Mouse (Mus musculus) embryonic facial prominence, embryonic 13.5 days (tissue): ENCODE measurements around the gene Napsa. TPM values are rescaled to one million over a fixed set of nuclear protein-coding genes. Genes with fewer than 3 reads are reported as not detected.

ENCODE experiments used
- ATAC-seq: fragments of 200-750 bp; cut with Nextera tagmentation; 2 replicates; pipeline ENCODE4 v1.8.0; 2017; ENCODE audit warnings: low read depth; ENCODE audit not compliant: insufficient number of reproducible peaks, insufficient read depth, low FRiP score, low TSS enrichment
- H3K27ac ChIP-seq: fragments of 300-500 bp; sonication (generic); 2 replicates; pipeline ENCODE4 v1.5.1; 2015; ENCODE audit warnings: moderate library complexity, mild to moderate bottlenecking, inconsistent platforms
- H3K27me3 ChIP-seq: fragments of 300-500 bp; sonication (generic); 2 replicates; pipeline ENCODE4 v1.6.1; 2015; ENCODE audit warnings: mild to moderate bottlenecking, inconsistent platforms
- H3K36me3 ChIP-seq: fragments of 300-500 bp; sonication (generic); 2 replicates; pipeline ENCODE4 v1.6.1; 2015; ENCODE audit warnings: mild to moderate bottlenecking, inconsistent platforms
- H3K4me1 ChIP-seq: fragments of 300-500 bp; sonication (generic); 2 replicates; pipeline ENCODE4 v1.6.1; 2015; ENCODE audit warnings: inconsistent platforms
- H3K4me2 ChIP-seq: fragments of 300-500 bp; sonication (generic); 2 replicates; pipeline ENCODE4 v1.6.1; 2015; ENCODE audit warnings: moderate library complexity, mild to moderate bottlenecking, inconsistent platforms
- H3K4me3 ChIP-seq: fragments of 300-500 bp; sonication (generic); 2 replicates; pipeline ENCODE4 v1.5.1; 2015; ENCODE audit warnings: mild to moderate bottlenecking, inconsistent platforms
- H3K9ac ChIP-seq: fragments of 300-500 bp; sonication (generic); 2 replicates; pipeline ENCODE4 v1.6.1; 2015; ENCODE audit warnings: mild to moderate bottlenecking, inconsistent platforms
- H3K9me3 ChIP-seq: fragments of 300-500 bp; sonication (generic); 2 replicates; pipeline ENCODE4 v1.6.1; 2016; ENCODE audit warnings: inconsistent platforms
- WGBS: fragments of 180-500 bp; shearing (Covaris S2); methylation state at CpG from one replicate; pipeline ENCODE4 v1.1.7; 2015; ENCODE audit warnings: mixed read lengths; 5-methylcytosine and 5-hydroxymethylcytosine counted together
- microRNA-seq: library from miRNA; unstranded; fragments of <30 nt; microRNA quantifications from one replicate; pipeline ENCODE4, GENCODE M21; 2016
- polyA plus RNA-seq: library from polyadenylated mRNA; unstranded; fragments of >200 nt; fragmentation: Nextera tagmentation; extraction: Ambion mirVana; gene quantifications from 2 replicates; pipeline ENCODE4 v1.2.1, GENCODE M21; 2015

Gene Napsa
- polyA plus RNA-seq, 1 experiment from 2014 or later, result 1.8 TPM

- no peak for ATAC-seq
- H3K9ac ChIP-seq, result no peak overlapping the region
- peaks cover 33% of the 10 kb centered on the region for H3K27me3 ChIP-seq
- no peaks in the 10 kb centered on the region for H3K36me3 ChIP-seq
- H3K4me1 ChIP-seq, result no peaks in the 10 kb centered on the region
- H3K4me2 ChIP-seq, result no peak overlapping the region
- H3K4me3 ChIP-seq, result no peak overlapping the region
- WGBS, result 13% methylated on average over 15 of the region's 15 CpGs
- H3K27ac ChIP-seq, result no peak overlapping the region
- no peaks in the 10 kb centered on the region for H3K9me3 ChIP-seq
These were observed 61.2 kb downstream of the Napsa start for GRCm38 (mm10) chr7:44633407-44633806.

Small RNA genes within 50 kb of the gene (microRNA-seq; reads per million reads assigned to microRNA genes)
- gene Mir7053, result not detected

Other genes starting within 250 kb of the Napsa start
- 4.1 and 4.9 TPM in 2 replicates for gene Syt3, start 188.3 kb upstream of the Napsa start, polyA plus RNA-seq
- 0.19 and 1.4 TPM in 2 replicates for gene 1700008O03Rik, start 186.6 kb upstream of the Napsa start, polyA plus RNA-seq
- gene Lrrc4b, start 143.4 kb upstream of the Napsa start, polyA plus RNA-seq, result 1.5 and 1.6 TPM in 2 replicates
- 0.69 and 2.2 TPM in 2 replicates for gene Aspdh, start 107.0 kb upstream of the Napsa start, polyA plus RNA-seq
- 93.6 and 106 TPM in 2 replicates for gene Josd2, start 104.4 kb upstream of the Napsa start, polyA plus RNA-seq
- 126 and 129 TPM in 2 replicates for gene Emc10, start 75.9 kb upstream of the Napsa start, polyA plus RNA-seq
- gene Fam71e1, start 75.8 kb upstream of the Napsa start, polyA plus RNA-seq, result 19.9 and 22.4 TPM in 2 replicates
- gene Mybpc2, start 47.7 kb upstream of the Napsa start, polyA plus RNA-seq, result 0.13 and 0.14 TPM in 2 replicates
- 0.60 and 0.94 TPM in 2 replicates for gene Spib, start 40.3 kb upstream of the Napsa start, polyA plus RNA-seq
- gene Pold1, start 23.5 kb upstream of the Napsa start, polyA plus RNA-seq, result 94.4 and 104 TPM in 2 replicates
- 72.3 and 80.1 TPM in 2 replicates for gene Nr1h2, start 18.4 kb upstream of the Napsa start, polyA plus RNA-seq
- 0.72 and 1.8 TPM in 2 replicates for gene Kcnc3, start 18.3 kb downstream of the Napsa start, polyA plus RNA-seq
- 11.8 and 12.2 TPM in 2 replicates for gene Myh14, start 98.5 kb downstream of the Napsa start, polyA plus RNA-seq
- gene Izumo2, start 136.4 kb downstream of the Napsa start, polyA plus RNA-seq, result not detected in 2 replicates
- 32.2 and 35.9 TPM in 2 replicates for gene Vrk3, start 176.0 kb downstream of the Napsa start, polyA plus RNA-seq
- 2.0 and 2.3 TPM in 2 replicates for gene Zfp473, start 178.7 kb downstream of the Napsa start, polyA plus RNA-seq
- 93.5 and 100 TPM in 2 replicates for gene Nup62, start 243.7 kb downstream of the Napsa start, polyA plus RNA-seq
- 1.7 and 2.2 TPM in 2 replicates for gene Il4i1, start 244.0 kb downstream of the Napsa start, polyA plus RNA-seq
- 6.4 and 6.5 TPM in 2 replicates for gene Atf5, start 244.3 kb downstream of the Napsa start, polyA plus RNA-seq